Mouse (Mus musculus) liver, embryonic 16.5 days (tissue): ENCODE measurements around the gene Grcc10. TPM values are rescaled to one million over a fixed set of nuclear protein-coding genes. Genes with fewer than 3 reads are reported as not detected.

Source experiments
- ATAC-seq: fragments of 200-750 bp; cut with Nextera tagmentation; 2 replicates; pipeline ENCODE4 v1.8.0; 2017; ENCODE audit warnings: low read depth, mild to moderate bottlenecking, moderate number of reproducible peaks, moderate library complexity
- H3K27ac ChIP-seq: fragments of 300-500 bp; sonication (generic); 2 replicates; pipeline ENCODE4 v1.5.1; 2014; ENCODE audit warnings: mild to moderate bottlenecking, low read length
- H3K27me3 ChIP-seq: fragments of 300-500 bp; sonication (generic); 2 replicates; pipeline ENCODE4 v1.6.1; 2014; ENCODE audit warnings: low read depth, low read length, mixed read lengths; ENCODE audit not compliant: control insufficient read depth, insufficient read depth
- H3K36me3 ChIP-seq: fragments of 300-500 bp; sonication (generic); 2 replicates; pipeline ENCODE4 v1.6.1; 2014; ENCODE audit warnings: mild to moderate bottlenecking; ENCODE audit not compliant: control insufficient read depth, insufficient read depth
- H3K4me1 ChIP-seq: fragments of 300-500 bp; sonication (generic); 2 replicates; pipeline ENCODE4 v1.6.1; 2014; ENCODE audit warnings: low read depth, low read length, mixed read lengths; ENCODE audit not compliant: control insufficient read depth
- H3K4me2 ChIP-seq: fragments of 300-500 bp; sonication (generic); 2 replicates; pipeline ENCODE4 v1.6.1; 2014; ENCODE audit warnings: low read depth, low read length, mixed read lengths
- H3K4me3 ChIP-seq: fragments of 300-500 bp; sonication (generic); 2 replicates; pipeline ENCODE4 v1.5.1; 2014; ENCODE audit warnings: low read depth, mild to moderate bottlenecking, low read length
- H3K9ac ChIP-seq: fragments of 300-500 bp; sonication (generic); 2 replicates; pipeline ENCODE4 v1.6.1; 2014; ENCODE audit warnings: low read depth, low read length
- H3K9me3 ChIP-seq: fragments of 300-500 bp; sonication (generic); replicated peaks from 2 replicates; pipeline ENCODE4 v1.6.1; 2016; ENCODE audit warnings: low read length; ENCODE audit not compliant: control insufficient read depth
- WGBS: fragments of 180-500 bp; shearing (Covaris S2); extraction: QIAGEN DNeasy Blood & Tissue Kit; methylation state at CpG from one replicate; pipeline ENCODE4 v1.1.7; 2014; ENCODE audit not compliant: insufficient replicate concordance; 5-methylcytosine and 5-hydroxymethylcytosine counted together
- polyA plus RNA-seq: library from polyadenylated mRNA; unstranded; fragments of >200 nt; fragmentation: Nextera tagmentation; extraction: Ambion mirVana; gene quantifications from 2 replicates; pipeline ENCODE4 v1.2.1, GENCODE M21; 2015

Gene Grcc10
- polyA plus RNA-seq, 1 experiment from 2014 or later, result 83.6 TPM

DNA sequence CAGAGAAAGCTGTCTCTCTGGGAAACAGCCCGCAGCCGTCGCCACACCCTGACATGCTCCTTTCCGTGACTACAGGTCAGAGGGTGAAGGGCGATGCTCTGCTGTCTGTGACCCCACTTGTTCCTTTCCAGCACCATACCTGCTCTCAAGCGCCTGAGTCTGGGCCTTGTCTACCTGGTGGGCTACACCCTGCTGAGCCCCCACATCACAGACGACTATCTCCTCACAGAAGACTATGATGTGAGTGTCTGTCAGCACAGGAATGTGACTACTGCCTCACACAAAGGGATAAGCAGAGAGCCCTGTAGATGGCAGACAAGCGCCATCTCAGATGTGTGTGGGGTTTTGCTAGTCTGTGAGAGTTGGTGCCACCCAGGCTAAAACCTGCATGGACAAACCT lies 39.8 kb downstream of the Grcc10 start:
- no peak overlapping the region for H3K4me3 ChIP-seq
- peaks cover 65% of the 10 kb centered on the region for H3K36me3 ChIP-seq
- no peaks in the 10 kb centered on the region for H3K9me3 ChIP-seq
- 80% methylated on average over 8 of the region's 8 CpGs for WGBS
- H3K4me1 ChIP-seq, result no peaks in the 10 kb centered on the region; the same call in 1 of the 2 replicates
- no peak overlapping the region for H3K27ac ChIP-seq
- H3K4me2 ChIP-seq, result no peak overlapping the region
- ATAC-seq, result no peak
- no peak overlapping the region for H3K9ac ChIP-seq
- no peaks in the 10 kb centered on the region for H3K27me3 ChIP-seq

DNA sequence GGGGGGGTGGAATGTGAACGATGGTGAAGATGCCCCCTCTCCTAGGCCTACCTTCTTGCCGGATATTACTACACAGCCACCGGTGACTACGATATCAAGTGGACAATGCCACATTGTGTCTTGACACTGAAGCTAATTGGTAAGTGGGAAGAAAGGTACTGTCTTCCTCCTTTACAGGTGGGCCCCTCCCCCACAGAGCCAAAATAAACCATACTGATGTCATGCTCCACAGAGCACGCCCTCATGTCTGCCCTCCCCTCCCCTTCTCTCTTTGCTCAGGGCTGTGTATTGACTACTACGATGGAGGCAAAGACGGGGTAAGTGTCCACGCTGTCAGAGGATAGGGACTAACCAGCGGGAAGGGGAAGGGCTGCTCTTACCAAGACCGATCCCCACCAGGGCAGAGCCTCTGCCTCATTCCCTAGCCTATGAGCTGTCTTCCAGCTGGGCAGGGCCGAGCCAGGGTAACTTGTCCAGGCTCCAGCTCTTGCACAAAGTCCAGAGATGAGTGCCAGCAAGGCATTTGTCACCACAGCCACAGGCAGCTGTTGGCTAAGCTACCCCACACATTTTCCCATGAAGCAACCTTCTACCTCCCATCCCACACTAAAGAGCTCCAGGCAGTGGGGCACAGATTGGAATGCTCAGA lies 41.1 kb downstream of the Grcc10 start:
- ATAC-seq, result peak; percentile 52
- Histone ChIP-seq H3K4me2 (no peak overlapping the region), H3K9me3 (no peaks in the 10 kb centered on the region), H3K4me3 (no peak overlapping the region), H3K4me1 (no peaks in the 10 kb centered on the region; the same call in 1 of the 2 replicates), H3K27me3 (no peaks in the 10 kb centered on the region), H3K36me3 (peaks cover 58% of the 10 kb centered on the region), H3K27ac (peak overlapping the region; percentile 12; the same call in 1 of the 2 replicates), H3K9ac (no peak overlapping the region)
- WGBS, result 77% methylated on average over 11 of the region's 11 CpGs

DNA sequence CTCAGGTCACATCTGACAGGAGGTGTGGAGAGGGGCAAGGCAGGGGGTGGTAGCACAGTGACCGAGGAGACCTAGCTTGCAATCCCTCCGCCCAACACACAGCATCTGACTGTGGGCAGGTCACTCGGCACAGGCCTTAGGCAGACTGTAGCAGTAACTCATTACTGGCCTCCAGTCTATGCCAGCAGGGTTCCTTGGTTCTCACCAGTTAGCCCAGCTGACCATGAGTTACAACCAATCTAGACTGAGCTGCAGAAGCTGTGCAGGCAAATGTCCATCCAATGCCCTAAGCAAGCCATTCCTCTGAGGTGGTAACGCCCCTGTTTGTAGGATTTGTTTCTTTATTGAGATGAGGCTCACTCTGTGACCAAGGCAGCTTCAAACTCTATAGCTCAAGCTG lies 41.8 kb downstream of the Grcc10 start:
- WGBS, result 81% methylated on average over 4 of the region's 4 CpGs
- peaks cover 51% of the 10 kb centered on the region for H3K36me3 ChIP-seq
- ATAC-seq, result no peak

DNA sequence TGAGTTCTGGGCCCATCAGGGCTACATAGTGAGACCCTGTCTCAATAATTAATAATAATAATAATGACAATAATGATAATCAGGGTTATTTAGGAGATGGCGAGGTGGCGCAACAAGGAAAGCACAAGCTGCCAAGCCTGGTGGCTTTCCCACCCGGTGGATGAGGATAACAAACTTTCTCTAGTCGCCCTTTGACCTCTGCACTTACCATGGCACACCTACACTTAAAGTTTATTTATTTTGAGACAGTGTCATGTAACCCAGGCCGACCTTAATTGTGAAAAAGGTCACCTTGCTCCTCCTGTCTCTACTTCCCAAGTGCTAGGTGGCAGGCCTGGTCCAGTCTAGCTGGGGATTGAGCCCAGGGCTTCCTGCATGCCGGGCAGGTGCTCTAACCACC lies 42.4 kb downstream of the Grcc10 start:
- H3K27ac ChIP-seq, result no peak overlapping the region
- H3K36me3 ChIP-seq, result peaks cover 46% of the 10 kb centered on the region
- no peak overlapping the region for H3K4me2 ChIP-seq
- WGBS, result 69% methylated on average over 6 of the region's 6 CpGs
- H3K27me3 ChIP-seq, result no peaks in the 10 kb centered on the region
- no peaks in the 10 kb centered on the region for H3K9me3 ChIP-seq
- ATAC-seq, result no peak
- H3K4me3 ChIP-seq, result no peak overlapping the region
- H3K4me1 ChIP-seq, result peaks cover 4% of the 10 kb centered on the region
- no peak overlapping the region for H3K9ac ChIP-seq

More for the DNA sequence above, 41.8 kb downstream of the Grcc10 start:
- Histone ChIP-seq H3K9me3 (no peaks in the 10 kb centered on the region), H3K4me2 (no peak overlapping the region), H3K9ac (no peak overlapping the region), H3K4me3 (no peak overlapping the region), H3K27me3 (no peaks in the 10 kb centered on the region), H3K4me1 (peaks cover 3% of the 10 kb centered on the region), H3K27ac (no peak overlapping the region)

DNA sequence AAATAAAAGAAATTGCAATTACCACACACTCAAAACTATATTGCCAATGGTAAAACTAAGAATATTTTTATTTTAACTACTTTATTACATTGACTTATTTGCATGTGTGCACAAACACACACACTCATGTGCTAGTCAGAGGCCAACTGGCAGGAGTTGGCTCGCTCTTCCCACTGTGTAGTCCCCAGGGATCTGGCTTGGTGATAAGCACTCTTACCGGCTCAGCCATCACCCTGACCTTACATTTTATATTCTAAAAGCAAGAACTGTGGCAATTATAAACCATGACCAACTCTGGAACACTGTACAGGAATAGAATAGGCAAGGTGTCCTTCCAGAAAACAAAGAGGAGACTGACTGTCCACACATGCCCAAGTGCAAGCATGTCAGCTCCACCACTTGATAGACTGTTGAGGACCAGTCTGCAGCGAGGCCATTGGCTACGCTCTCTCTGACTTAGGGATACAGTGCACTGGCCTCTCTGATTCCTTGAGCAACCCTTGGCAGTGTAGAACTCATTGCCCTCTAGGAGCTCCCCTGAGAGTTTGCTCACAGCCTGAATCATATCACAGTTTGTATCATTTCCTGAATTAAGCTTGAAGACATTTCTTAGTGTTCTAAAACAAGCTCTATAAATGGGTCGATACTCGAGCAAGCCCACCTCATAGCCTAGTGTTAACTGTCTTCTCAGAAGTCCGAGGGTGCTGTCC lies 44.6 kb downstream of the Grcc10 start:
- 81% methylated on average over 7 of the region's 7 CpGs for WGBS
- no peak for ATAC-seq
- Histone ChIP-seq H3K4me3 (no peak overlapping the region), H3K27ac (no peak overlapping the region), H3K27me3 (no peaks in the 10 kb centered on the region), H3K9me3 (no peaks in the 10 kb centered on the region), H3K4me2 (no peak overlapping the region), H3K36me3 (peaks cover 26% of the 10 kb centered on the region), H3K9ac (no peak overlapping the region), H3K4me1 (peaks cover 11% of the 10 kb centered on the region)

DNA sequence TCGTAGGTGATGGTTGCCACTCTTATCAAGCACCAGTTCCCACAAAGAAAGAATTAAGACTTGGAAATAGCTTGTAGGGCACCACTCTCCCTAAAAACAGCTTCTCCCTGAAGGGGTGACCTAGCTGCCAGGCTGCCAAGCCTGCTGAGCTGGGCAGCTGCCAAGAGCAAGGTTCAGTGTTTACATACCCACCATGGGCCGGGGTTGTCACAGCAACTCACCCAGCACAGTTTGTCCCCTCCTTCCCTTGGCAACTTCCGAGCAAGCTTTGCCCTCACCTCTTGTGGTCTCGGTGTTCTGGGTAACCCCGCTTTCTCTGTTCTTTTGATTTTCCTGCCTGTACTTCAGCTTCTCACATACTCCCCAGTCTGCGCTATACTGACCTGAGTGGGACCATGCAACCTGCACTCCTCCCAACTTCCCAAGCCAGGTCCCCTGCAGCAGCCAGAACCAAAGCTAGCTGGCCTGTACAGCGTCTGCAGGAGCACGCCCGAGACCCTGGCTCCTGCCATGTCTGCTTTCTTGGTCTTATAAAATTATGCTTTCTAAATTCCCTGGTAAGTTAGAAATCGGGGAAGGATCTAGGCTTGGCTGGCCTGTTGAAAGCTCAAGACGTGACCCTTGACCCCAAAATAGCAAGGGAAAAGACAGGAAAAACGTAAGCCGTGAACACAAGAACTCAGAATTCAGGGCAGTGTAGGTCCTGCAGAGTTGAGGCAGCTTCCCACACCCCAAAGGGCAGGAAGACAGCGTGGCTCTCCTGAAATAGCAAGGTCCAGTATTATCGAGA lies 46.8 kb downstream of the Grcc10 start:
- no peaks in the 10 kb centered on the region for H3K9me3 ChIP-seq
- H3K36me3 ChIP-seq, result peaks cover 9% of the 10 kb centered on the region
- no peak overlapping the region for H3K4me3 ChIP-seq
- no peak overlapping the region for H3K27ac ChIP-seq
- no peaks in the 10 kb centered on the region for H3K27me3 ChIP-seq
- no peak overlapping the region for H3K4me2 ChIP-seq
- peaks cover 13% of the 10 kb centered on the region for H3K4me1 ChIP-seq
- 77% methylated on average over 15 of the region's 15 CpGs for WGBS
- no peak overlapping the region for H3K9ac ChIP-seq
- peak; percentile 40; the same call in 1 of the 2 replicates for ATAC-seq

DNA sequence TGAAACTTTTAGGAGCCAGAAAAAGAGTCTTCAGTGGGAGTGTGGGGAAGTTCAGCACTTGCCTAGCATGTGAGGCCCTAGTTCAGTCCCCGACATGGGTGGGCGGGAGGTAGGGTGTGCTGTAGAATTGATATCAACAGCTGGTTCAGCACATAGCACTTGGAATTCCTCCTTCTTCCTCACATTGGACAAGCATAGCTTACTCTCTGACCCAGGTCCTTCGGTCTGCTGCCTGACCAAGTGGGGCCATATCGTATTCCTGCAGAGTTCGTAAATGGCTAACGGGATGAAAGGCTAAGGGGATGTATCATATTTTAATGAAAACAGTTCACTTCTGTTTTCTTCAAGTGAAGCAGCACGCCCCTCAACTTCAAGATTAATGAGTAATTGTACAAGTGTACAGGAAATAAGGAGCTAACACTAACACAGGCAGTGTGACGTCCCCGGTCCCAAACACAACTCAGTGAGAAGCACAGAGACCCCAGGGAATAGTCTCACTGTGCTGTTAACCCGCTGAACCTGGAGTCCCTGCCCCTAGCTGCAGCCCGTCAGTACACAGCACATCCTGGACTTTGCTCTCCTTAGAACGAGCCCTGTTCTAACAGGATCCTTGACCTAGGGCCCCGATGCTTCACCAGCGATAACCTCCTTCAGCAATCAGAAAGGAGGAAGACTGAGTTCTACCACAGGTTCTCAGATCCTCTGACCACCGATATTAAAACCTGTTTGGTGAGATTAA lies 47.8 kb downstream of the Grcc10 start:
- Histone ChIP-seq H3K36me3 (no peaks in the 10 kb centered on the region; the same call in 1 of the 2 replicates), H3K9ac (no peak overlapping the region), H3K27me3 (no peaks in the 10 kb centered on the region), H3K9me3 (no peaks in the 10 kb centered on the region), H3K4me1 (peaks cover 21% of the 10 kb centered on the region), H3K4me3 (no peak overlapping the region), H3K4me2 (no peak overlapping the region), H3K27ac (no peak overlapping the region)
- 79% methylated on average over 15 of the region's 15 CpGs for WGBS
- ATAC-seq, result no peak; the same call in 1 of the 2 replicates

DNA sequence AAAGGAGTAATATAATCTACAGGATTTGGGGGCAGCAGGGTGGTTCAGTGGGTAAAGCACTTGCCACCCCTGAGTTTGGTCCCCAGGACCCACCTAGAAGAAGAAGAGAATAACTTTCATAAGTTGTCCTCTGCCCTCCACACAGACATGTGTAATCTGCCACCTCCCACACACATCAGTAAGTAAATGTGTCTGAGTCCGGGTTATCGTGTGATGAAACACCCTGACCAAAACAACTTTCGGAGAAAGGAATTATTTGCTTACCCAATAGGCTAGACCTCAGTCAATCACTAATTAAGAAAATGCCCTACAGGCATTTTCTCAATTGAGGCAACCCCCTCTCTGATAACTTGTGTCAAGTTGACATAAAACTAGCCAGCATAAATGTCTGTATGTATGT lies 50.7 kb downstream of the Grcc10 start:
- peak; percentile 38; the same call in 1 of the 2 replicates for ATAC-seq
- Histone ChIP-seq H3K4me1 (peaks cover 38% of the 10 kb centered on the region), H3K4me2 (no peak overlapping the region), H3K36me3 (no peaks in the 10 kb centered on the region; the same call in 1 of the 2 replicates), H3K27ac (peak overlapping the region; percentile 60), H3K9me3 (no peaks in the 10 kb centered on the region), H3K4me3 (no peak overlapping the region), H3K9ac (no peak overlapping the region), H3K27me3 (no peaks in the 10 kb centered on the region)
- 55% methylated on average over 3 of the region's 3 CpGs for WGBS
